Mouse (Mus musculus) kidney, postnatal 14 days (tissue): Measurements from ENCODE around the gene Mybpc2.

Source experiments
- DNase-seq: peaks from one replicate; pipeline ENCODE4 v3.0.0; 2022; ENCODE audit warnings: mixed read lengths

Mybpc2 gene

DNA sequence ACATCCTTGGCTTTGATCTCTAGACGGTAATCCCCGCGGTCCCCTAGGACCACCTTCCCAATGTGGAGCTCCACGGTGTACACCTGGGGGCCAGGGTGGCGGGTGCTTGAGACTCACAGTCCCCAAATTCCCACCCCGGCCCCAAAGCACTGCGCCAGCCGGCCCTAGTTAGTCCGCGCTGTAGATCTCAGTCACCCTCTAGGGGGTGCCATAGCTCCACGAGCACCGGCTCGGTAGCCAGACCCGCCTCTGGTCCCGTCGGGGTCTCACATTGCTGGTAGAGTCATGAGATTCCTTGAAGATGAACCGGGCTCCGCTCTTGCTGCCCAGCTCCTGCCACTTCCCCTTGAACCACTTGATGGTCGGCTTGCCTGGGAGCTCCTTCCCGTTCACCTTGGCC is 2.7 kb downstream of the Mybpc2 start:
- peak; percentile 73 for DNase-seq

DNA sequence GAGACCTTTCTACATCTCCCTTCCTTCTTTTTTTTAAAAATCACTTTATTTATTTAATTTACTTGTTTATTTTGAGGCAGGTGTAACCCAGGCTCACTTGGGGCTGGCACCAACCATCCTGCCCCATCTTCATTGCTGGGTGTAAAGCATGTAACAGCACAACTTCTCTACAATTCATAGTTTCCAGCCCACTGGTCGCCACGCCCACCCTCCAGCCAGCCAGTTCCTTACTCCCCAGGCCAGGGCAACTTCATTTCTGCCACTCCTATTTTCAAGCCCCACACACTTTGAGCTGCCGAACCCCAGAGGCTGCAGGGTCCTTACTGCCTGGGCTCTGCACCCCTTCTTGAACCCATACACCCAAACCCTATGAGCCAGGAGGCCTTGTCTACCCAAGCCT is 3.5 kb downstream of the Mybpc2 start:
- DNase-seq = no peak

DNA sequence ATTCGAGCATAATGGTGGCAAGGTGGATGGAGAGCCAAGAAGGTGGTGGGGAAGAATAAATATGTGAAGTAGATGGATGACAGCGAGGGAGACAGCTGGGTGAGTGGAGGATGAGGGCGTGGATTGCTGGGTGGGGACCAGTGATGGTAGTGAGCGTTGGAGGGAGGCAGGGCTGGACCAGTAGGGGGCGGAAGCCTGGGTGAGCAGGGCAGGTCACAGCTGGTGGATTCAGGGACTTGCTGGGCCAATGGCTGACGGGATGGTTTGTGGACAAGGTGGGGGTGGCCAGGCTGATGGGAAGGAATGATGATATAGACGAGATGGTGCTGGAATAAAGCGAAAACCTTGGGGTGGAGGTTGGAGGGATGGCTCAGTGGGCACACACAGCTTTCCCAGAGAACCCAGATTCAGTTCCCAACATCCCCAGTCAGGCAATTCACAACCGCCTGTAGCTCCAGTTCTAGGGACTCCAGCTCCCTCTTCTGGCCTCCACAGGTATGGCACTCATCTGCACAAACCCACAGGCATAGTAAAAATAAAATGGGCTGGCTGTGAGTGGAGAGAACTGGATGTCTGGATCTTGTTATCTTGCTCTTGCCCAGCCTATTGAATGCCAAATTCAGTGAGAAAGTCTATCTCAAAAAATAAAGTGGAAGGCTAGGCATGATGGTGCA is 5.1 kb downstream of the Mybpc2 start:
- no peak for DNase-seq

DNA sequence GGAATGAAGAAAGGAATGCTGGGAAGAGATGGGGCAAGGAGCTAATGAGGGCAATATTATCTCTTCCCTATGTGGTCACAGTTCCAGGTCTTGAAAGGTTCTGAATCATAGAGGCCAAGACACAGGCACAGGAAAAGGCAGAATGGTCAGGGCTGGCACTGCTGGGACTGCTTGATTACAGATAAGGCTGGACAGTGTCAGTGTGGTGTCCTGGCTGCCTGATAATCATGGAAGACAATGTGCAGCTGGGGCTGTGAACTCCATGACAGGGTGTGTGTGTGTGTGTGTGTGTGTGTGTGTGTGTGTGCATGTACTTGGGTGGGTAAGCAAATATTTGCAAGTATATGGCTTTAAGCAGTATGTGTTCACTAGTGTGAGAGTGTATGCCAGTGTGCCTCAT is 17.0 kb downstream of the Mybpc2 start:
- DNase-seq = no peak

DNA sequence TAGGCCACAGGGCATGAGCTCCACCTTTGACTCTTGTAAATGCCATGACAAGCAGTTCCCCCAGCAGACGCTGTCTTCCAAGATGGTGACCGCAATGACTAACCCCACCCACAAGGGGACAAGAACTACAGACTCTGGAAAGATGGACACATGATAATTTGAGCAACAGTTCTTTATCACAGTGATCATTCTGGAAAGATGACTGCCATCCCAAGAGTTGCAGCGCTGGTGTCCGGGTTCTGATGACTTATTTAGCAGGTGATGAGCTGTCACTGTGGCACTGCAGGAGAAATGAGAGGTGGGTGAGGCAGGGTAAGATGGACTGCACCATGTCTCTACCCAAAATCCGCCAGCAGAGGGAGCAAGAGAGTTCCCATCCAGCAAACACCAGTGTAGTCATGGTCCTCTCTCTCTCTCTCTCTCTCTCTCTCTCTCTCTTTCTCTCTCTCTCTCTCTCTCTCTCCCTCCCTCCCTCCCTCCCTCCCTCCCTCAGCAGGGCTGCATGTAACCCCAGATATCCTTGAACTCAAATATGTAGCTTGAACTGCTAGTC is 22.8 kb downstream of the Mybpc2 start:
- DNase-seq = peak; percentile 69

DNA sequence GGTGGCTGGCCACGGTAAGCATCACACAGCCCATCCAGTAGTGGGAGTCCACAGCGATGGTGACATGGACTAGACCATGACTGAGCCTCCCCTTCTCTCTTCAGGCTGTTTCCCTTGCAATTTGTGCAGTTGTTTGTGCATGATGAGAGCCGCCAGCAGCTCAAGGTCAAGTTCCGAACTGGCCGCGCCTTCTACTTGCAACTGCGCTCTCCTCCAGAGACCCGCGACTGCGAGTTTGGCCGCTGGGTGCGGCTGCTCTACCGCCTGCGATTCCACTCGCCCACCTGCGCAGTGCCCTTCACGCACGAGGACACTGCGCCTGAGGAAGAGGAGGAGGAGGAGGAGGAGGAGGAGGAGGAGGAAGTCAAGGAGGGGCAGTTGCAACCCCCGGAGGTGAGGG is 24.4 kb downstream of the Mybpc2 start:
- DNase-seq = no peak

DNA sequence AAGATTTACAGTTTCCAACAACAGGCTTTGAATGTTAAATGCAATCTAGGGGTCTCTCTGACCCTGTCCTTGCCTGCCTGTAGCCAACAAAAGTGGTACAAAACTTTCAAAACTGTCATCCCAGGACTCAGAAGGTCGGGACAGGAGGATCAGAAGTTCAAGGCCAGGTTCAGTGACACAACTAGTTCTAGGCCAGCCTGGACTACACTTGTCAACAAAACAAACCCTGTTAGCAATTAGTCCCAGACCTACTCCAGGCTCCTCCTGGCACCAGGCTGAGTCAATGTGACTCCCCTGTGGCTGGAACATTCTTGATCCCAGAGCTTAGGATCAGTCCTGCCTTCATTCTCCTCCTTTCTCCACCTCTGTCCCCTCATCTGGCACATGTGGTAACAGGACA is 25.5 kb downstream of the Mybpc2 start:
- DNase-seq = no peak

DNA sequence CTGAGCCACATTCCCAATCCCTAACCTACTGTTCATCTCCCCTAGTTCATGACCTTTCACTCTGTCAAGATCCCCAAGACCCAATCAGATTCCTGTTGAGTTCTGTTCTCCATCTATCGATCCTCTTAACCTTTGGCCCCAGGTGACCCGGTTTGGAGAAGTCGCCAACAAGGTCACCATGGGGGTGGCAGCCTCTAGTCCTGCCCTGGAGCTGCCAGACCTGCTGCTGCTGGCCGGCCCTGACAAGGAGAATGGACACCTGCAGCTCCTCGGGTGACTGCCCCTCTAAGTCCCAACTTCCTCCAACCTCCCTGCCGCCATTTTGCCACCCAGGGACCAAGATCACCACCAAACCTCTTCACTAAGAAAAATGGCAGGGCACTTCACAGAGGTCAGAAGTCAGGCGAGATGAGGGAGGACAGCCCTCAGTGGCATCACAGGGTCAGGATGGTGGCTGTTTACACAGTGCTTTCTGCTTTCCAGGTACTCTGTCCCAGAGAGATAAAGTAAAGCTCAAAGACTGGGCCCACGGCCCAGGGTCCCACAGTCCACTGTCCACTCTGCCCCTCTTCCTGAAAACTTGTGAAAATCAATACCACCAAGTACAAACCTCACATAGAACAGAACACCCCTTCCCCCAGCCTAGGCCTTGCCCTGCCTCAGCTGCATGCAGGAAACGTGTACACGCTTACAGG is 26.9 kb downstream of the Mybpc2 start:
- DNase-seq = no peak

DNA sequence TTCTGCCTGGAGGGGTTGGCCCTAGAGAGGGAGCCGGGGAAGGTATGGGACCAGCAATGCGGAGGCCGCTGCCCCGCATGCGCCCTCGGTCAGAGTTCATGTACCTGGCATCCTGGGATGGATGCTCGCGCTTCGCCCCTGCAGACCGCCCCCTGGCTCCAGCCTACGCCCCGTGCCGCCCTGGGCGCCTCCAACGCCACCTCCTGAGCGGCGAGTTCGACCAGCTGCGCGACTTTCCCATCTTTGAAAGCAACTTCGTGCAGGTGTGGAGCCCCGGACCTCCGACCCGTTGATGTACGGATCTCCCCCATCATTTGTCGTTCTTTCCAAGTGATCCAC is 27.7 kb downstream of the Mybpc2 start:
- DNase-seq = no peak

DNA sequence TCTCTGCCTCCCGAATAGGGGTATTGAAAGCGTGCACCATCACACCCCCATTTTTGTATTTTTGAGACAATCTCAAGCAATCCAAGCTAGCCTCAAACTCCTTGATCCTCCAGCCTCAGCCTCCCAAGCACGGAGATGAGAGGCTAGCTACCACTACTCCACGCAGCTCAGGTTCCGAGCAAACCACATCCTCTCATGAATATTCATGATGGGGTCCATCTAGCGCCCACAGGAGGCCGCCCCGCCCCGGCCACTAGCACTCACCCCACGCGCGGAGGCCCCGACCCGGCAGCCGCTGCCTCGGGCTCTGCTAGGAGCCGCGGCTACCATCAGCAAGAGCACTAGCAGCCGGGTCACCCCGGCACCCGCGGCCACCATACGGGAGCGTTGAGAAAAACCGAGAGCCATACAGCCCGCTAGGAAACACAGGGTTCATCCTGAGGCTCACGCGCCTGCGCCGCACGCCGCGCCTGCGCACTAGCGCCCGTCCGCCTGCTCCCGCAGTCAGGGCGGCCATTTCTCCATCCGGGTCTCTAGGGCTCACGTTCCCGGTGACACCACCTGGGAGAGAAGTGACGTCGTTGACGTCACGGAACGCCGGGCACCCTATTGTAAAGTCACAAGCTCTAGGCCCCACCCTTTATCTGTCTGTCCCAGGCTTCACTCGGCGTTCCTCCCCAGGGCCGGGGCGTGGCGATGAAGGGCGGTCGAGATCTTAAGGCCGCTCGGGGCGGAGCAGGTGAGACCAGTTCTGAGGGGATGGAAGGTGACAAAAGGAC is 28.3 kb downstream of the Mybpc2 start, which contains the start of the genes Emc10 and Fam71e1:
Emc10 (minus strand) TSS at position 538 of the 779 bp plus-strand sequence.
Fam71e1 (plus strand) TSS at position 590 of the 779 bp plus-strand sequence.
- peak; percentile 99 for DNase-seq

DNA sequence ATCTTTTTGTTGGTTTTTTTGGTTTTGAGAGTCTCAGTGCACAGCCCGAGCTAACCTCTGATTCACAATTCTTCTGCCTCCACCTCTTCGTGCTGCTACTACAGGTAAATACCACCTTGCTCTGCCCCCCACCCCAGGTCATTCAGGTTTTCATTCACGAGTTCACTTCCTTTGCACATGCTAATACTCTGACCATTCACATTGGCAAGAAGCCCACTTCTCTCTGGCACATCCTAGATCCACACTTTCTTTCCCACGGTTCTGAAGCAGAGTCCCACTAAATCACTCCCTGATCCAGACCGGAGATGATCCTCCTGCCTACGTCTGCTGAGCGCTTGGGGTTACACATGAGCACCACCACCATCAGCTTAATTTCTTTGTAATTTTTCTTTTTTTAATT is 29.4 kb downstream of the Mybpc2 start:
- DNase-seq = no peak

DNA sequence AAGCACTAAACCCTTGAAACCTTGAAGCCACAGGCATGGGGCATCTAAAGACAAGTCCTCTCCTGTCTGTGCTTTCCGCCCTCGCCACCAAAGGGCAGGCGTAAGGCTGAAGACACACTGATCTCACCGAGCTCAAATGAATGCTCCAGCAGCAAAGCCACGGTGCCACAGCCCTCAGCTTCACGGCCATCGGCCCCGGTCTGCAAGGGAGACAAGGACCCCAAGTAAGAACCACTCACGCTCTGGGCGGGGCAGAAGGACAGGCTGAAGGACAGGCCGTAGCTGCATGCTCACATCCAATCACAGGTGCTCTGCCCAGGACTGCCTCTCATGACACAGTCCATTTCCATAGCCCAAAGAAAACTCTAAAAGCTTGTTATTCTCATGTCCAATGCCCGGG is 29.8 kb downstream of the Mybpc2 start:
- DNase-seq = no peak

DNA sequence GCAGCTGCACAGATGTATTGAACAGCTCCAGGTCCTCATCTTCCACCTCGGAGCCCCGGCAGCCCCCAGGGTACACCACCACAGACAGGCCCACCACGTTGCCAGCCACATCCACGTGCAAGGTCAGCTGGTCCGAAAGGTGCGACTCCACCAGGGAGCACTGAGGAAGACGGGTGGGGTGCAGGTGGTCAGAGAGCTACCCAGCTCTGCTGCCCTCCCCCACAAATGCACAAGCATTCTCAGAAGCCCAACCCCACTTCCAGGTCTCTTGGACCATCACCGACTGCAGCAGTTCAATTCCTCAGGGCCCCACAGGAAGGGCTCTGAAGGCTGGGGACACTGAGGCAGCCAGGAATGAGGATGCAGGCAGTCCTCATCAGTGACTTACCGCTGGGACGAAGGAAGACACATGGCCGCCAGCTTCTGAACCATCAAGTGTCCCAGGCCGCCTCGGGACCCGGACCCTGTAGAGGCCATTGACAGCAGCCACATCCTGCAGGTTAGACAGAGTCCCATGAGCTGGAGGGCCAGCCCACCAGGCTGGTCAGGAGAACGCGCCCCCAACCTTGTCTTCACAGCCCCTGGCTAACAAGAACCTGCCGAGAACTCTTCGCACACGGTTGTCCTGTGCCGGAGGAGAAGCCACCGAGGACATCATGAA is 32.2 kb downstream of the Mybpc2 start:
- no peak for DNase-seq

DNA sequence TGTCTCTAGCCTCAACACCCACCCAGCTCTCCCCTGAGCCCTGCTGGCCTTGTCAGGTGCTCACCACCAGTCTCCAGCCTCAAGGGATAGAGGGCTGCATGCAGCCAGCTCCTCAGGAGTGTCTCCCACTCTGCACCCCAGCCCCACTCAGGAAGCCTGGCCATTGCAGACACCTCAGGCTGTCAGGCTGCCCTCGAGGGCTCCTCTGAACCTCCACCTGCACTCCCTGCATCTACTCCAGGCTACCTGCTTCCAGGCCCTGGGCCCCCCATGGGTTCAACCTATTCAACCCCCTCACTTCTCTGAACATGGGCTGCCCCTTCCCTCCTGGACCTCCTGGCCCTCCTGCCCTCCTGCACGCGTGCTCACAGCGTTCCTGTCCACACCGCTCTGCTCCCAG is 33.1 kb downstream of the Mybpc2 start:
- DNase-seq = no peak

DNA sequence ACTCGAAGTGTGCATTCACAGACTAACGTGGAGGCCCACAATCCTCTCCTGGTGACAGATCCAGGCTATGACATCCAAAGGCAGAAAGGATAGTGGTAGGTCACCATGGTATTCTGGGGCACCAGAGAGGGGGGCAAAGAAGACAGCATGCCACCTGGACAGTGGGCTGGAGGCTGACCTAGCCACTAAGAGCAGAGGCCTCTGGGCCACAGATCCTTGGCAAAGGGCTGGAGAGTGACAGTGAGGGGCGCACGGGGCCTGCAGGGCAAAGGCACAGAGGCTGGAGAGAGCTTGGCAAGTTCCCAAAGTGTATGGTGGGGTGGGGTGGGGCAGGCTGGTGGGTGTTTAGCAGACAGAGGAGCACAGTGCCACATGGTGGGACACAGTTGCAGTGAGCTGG is 34.2 kb downstream of the Mybpc2 start:
- no peak for DNase-seq

DNA sequence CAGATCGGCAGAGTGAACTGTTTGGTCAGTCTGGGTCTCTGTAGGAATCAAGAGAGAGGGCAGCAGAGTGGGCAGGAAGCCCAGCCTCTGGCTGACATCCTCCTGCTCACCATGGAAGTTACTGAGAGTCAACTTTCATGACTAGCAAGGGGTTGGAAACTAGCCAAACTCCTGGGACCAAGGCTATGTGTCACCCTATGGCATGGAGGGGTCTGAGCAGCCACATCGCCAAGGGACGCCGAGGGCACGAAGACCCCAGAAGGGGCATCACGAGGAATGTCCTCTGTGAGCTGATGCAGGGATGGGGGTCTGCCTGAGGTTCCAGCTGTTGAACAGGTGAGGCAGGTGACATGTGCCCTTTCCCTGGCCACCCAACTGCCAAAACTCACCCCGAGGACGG is 35.9 kb downstream of the Mybpc2 start:
- DNase-seq = no peak

DNA sequence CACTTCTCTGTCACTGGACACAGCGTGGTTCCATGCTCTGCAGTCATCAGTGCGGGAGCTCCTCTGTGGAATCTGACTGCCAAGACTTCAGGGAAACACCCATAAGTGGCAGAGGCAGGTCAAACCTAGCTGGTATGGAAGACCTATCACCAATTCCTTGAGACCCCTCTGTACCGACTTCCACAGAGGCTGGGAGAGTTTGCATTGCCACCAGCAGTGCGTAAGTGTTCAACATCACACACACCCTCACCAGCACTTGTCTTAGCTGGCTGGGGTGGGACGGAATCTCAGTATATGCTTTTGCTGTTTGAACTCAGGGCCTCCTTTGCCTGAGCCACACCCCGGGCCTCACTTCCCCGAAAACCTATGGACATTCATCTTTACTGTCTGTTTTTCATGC is 36.5 kb downstream of the Mybpc2 start:
- no peak for DNase-seq

DNA sequence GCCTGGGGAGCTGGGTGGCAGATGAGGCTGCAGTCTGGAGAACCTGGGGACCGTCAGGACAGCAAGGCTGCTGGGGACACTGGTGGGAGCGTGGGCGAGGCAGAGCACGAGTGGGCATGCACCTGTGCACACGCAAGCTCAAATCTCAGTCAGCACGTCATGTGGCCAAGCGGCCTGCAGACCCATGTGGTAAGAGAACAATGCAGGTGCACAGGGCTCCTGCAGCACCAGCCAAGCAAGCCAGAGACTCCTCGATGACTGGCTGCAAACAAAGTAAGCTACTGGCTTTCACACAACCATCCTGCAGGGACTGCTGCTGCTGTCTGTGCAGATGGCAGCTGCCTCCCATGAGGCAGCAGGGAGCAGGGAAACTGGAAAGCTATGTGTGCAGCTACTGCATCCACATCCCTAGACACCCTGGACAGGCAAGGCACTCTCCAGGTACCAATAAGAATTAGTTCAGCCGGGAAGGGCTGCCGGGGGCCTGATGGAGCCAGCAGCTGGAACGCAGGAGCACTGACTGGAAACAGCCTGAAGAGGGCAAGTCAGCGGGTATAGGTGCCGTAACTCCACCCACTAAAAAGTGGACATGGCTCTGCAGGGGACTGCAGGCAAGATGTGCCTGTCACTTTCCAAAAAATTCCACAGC is 37.4 kb downstream of the Mybpc2 start:
- DNase-seq = no peak

DNA sequence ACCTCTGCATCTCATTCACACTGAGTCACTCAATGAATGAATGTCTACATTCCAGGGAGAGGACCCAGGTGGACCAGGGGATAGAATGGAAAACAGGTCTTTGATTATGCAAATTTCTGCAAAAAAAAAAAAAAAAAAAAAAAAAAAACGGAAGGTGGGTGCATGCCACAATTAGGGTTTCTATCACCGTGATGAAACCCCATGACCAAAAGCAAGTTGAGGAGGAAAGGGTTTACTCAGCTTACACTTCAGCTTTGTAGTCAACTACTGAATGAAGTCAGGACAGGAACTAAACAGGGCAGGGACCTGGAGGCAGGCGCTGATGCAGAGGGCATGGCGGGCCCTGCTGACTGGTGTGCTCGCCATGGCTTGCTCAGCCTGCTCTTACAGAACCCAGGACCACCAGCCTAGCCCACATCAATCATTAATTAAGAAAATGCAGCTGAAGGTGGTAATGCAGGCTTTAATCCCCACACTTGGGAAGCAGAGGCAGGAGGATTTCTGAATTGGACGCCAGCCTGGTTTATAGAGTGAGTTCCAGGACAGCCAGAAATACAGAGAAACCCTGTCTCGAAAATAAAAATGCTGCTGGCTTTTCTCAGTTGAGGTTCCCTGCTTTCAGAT is 38.8 kb downstream of the Mybpc2 start:
- DNase-seq = no peak

DNA sequence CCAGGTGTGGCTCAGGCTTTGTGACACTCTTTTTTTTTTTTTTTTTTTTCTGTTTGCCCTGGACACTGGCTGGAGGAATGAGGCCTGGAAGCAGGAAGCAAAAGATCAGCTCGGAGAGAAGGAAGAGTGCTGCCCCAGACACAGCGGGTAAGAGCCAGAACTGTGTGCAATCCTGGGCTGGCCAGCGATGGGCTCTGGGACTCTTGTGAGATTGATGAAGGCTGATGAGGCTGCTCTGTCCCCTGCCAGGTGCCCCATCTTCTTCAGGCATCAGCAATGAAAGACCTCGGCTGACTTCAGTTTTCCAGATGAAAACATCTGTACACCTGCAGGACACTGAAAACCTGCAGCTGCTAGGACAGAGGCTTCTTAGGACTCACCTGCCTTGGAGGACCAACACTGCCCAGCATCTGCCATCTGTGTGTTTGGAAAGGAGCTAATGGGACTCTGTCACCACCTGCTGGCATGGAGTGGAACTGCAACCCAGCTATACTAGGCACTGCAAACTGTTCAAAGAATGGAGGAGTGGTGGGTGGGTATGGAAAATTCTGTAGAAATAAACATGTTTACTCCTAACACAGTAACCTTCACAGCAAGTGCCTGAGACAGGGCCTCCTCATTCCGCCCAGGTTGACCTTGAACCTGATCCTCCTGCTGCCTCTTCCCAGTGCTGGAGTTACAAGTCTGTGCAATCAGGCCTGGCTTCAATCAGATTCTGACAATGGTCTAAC is 39.5 kb downstream of the Mybpc2 start:
- DNase-seq = peak; percentile 78

DNA sequence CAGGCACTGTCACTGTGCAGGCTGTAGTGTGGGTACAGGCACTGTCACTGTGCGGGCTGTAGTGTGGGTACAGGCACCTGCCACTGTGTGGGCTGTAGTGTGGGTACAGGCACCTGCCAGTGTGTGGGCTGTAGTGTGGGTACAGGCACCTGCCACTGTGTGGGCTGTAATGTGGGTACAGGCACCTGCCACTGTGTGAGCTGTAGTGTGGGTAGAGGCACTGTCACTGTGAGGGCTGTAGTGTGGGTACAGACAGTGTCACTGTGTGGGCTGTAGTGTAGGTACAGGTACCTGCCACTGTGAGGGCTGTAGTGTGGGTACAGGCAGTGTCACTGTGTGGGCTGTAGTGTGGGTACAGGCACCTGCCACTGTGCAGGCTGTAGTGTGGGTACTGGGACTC is 40.3 kb downstream of the Mybpc2 start:
- DNase-seq = no peak
